12 mouse cellular contexts compared by ENCODE assay signal in genomic region chr3:65533598-65533997, GRCm38 (mm10). TPM values are rescaled to one million over a fixed set of nuclear protein-coding genes. Genes with fewer than 3 reads are reported as not detected.
DNase-seq lines count a peak whose midpoint lies in the region; ATAC-seq lines count a peak whose summit lies in the region.
"Had no signal": no experiment of that assay in that cellular context is flagged by ENCODE, and none has a peak within 500 bp of the region (broad histone marks: within the 10 kb centered on the region; RNA-seq: fewer than 3 reads in every experiment).

No protein-coding gene starts in this region.

- no peak overlapping the region for H3K9ac ChIP-seq in hindbrain, embryonic 13.5 days

- no peak for DNase-seq in hindbrain, embryonic 10.5 days (ENCODE audit: low spot score)
- peak; percentile 41 for DNase-seq in urinary bladder, adult 2 months (ENCODE audit: low spot score)
- DNase-seq in urinary bladder, postnatal 4 days (ENCODE audit: low spot score in 2 of 2): no peak
- peak; percentile 35 to 56 for DNase-seq in heart, postnatal 10 days
- DNase-seq in kidney, adult 9 months: no peak
- DNase-seq in B cell, adult 2 months: no peak
- DNase-seq: adrenal gland, postnatal 10 days; cerebellum, adult 9-10 months; kidney, postnatal 25 days; left cerebral cortex, postnatal 4 days had no signal

- WGBS in hindbrain, embryonic 13.5 days: 27% methylated on average over 3 of the region's 3 CpGs
- WGBS in hindbrain, embryonic 10.5 days: 70% methylated on average over 3 of the region's 3 CpGs

- no peak overlapping the region for H3K27ac ChIP-seq in hindbrain, embryonic 13.5 days
- no peak overlapping the region for H3K27ac ChIP-seq in hindbrain, embryonic 10.5 days

- no peak for ATAC-seq in hindbrain, embryonic 13.5 days (ENCODE audit: low FRiP score)

- peak overlapping the region; percentile 19; the same call in 1 of the 2 replicates for H3K4me2 ChIP-seq in hindbrain, embryonic 13.5 days

- H3K4me3 ChIP-seq in hindbrain, embryonic 13.5 days: no peak overlapping the region
- no peak overlapping the region for H3K4me3 ChIP-seq in hindbrain, embryonic 10.5 days
- H3K4me3 ChIP-seq: megakaryocyte, embryonic 14.5 days had no signal

- H3K9me3 ChIP-seq in hindbrain, embryonic 13.5 days: no peaks in the 10 kb centered on the region
- no peaks in the 10 kb centered on the region for H3K9me3 ChIP-seq in hindbrain, embryonic 10.5 days
- H3K9me3 ChIP-seq: megakaryocyte, embryonic 14.5 days had no signal

- H3K27me3 ChIP-seq in hindbrain, embryonic 13.5 days: no peaks in the 10 kb centered on the region
- H3K27me3 ChIP-seq in hindbrain, embryonic 10.5 days (ENCODE audit: insufficient read depth, poor library complexity, severe bottlenecking): no peaks in the 10 kb centered on the region
- H3K27me3 ChIP-seq: megakaryocyte, embryonic 14.5 days had no signal

- peaks cover 6% of the 10 kb centered on the region for H3K36me3 ChIP-seq in hindbrain, embryonic 13.5 days
- H3K36me3 ChIP-seq in hindbrain, embryonic 10.5 days: peaks cover 26% of the 10 kb centered on the region

- intact Hi-C loops in heart, postnatal 10 days (cut with DNase I): no loop called here

- peaks cover 38% of the 10 kb centered on the region for H3K4me1 ChIP-seq in hindbrain, embryonic 13.5 days (replicated peaks)
- peaks cover 50% of the 10 kb centered on the region for H3K4me1 ChIP-seq in hindbrain, embryonic 10.5 days (replicated peaks)

RNA-seq across cellular contexts. Expression of gene Tiparp, which starts 5.4 kb away (rescaled TPM):
- 32.7 and 36.0 TPM in 2 replicates for polyA plus RNA-seq in hindbrain, embryonic 13.5 days (2015; fragmentation: Nextera tagmentation; extraction: Ambion mirVana)
- polyA plus RNA-seq in hindbrain, embryonic 10.5 days (2016; fragmentation: Nextera tagmentation; extraction: Ambion mirVana): 36.2 and 47.8 TPM in 2 replicates
- polyA plus RNA-seq in urinary bladder, adult 2 months (2012; rRNA removed): 16.2 and 27.5 TPM in 2 replicates
- total RNA-seq in heart, postnatal 10 days (2021): 10 to 100 TPM; 15.3 to 15.4 TPM

Comparison
In these comparisons a context has a peak if more than half of its experiments do, and no peak if none do; other contexts are left out.
1. DNase-seq: peak in urinary bladder, adult 2 months (single experiment) and heart, postnatal 10 days (2 of 2); none in hindbrain, embryonic 10.5 days (single experiment), urinary bladder, postnatal 4 days (0 of 2), kidney, adult 9 months (single experiment) and B cell, adult 2 months (0 of 2).